23 mouse cellular contexts compared by ENCODE assay signal in genomic region chr16:85008866-85009645, GRCm38 (mm10).
DNase-seq lines count a peak whose midpoint lies in the region; ATAC-seq and TF ChIP-seq lines count a peak whose summit lies in the region.
"Had no signal": no experiment of that assay in that cellular context is flagged by ENCODE, and none has a peak within 500 bp of the region (broad histone marks: within the 10 kb centered on the region; RNA-seq: fewer than 3 reads in every experiment).

No protein-coding gene starts in this region.

- no peak for TF ChIP-seq CTCF in lung, embryonic 14.5 days (IDR thresholded peaks at IDR 0.05; ENCODE audit: low read depth)
- TF ChIP-seq CTCF in lung, adult 2 months (IDR thresholded peaks at IDR 0.05; ENCODE audit: insufficient read depth, low read length) = no peak
- no peak for TF ChIP-seq CTCF in testis, adult 2 months (IDR thresholded peaks at IDR 0.05; ENCODE audit: control insufficient read depth, insufficient read depth, insufficient replicate concordance, low read depth, low read length)

- no peaks in the 10 kb centered on the region for H3K27me3 ChIP-seq in lung, embryonic 14.5 days (ENCODE audit: insufficient read depth, low read length)
- no peaks in the 10 kb centered on the region for H3K27me3 ChIP-seq in testis, adult 2 months (ENCODE audit: control insufficient read depth, insufficient read depth, low read length)
- H3K27me3 ChIP-seq: embryonic facial prominence, embryonic 15.5 days; heart, embryonic 13.5 days had no signal

- H3K4me2 ChIP-seq in lung, embryonic 14.5 days = no peak overlapping the region
- H3K4me2 ChIP-seq: embryonic facial prominence, embryonic 15.5 days; heart, embryonic 13.5 days had no signal

- no peak overlapping the region for H3K4me3 ChIP-seq in lung, embryonic 14.5 days (ENCODE audit: low read depth, low read length)
- no peak overlapping the region for H3K4me3 ChIP-seq in lung, adult 2 months (replicated peaks; ENCODE audit: extremely low read depth, low read depth, low read length)
- H3K4me3 ChIP-seq in testis, adult 2 months (ENCODE audit: control insufficient read depth, low read depth, low read length) = no peak overlapping the region
- H3K4me3 ChIP-seq: embryonic facial prominence, embryonic 15.5 days; heart, embryonic 13.5 days had no signal

- H3K9me3 ChIP-seq in lung, embryonic 14.5 days (ENCODE audit: low read depth, low read length) = no peaks in the 10 kb centered on the region
- H3K9me3 ChIP-seq: embryonic facial prominence, embryonic 15.5 days; heart, embryonic 13.5 days had no signal

- 62% methylated on average over 9 of the region's 9 CpGs for WGBS in lung, embryonic 14.5 days
- WGBS in lung, adult 2 months = 66% methylated on average over 9 of the region's 9 CpGs

- peaks cover 46% of the 10 kb centered on the region for H3K36me3 ChIP-seq in lung, embryonic 14.5 days (ENCODE audit: insufficient read depth)
- no peaks in the 10 kb centered on the region for H3K36me3 ChIP-seq in testis, adult 2 months (ENCODE audit: control insufficient read depth, insufficient read depth, low read length)

- no peak for TF ChIP-seq POLR2A in lung, adult 2 months (IDR thresholded peaks at IDR 0.05; ENCODE audit: borderline replicate concordance, extremely low read depth, low read depth, low read length)
- TF ChIP-seq POLR2A in testis, adult 2 months (IDR thresholded peaks at IDR 0.05; ENCODE audit: control insufficient read depth, low read depth, low read length) = no peak

- no peak for DNase-seq in frontal cortex, postnatal 14 days (ENCODE audit: low spot score in 2 of 2)
- DNase-seq in kidney, adult 9 months = peak; percentile 48
- no peak for DNase-seq in kidney, postnatal 10 days
- DNase-seq in lung, embryonic 14.5 days = peak; percentile 51
- no peak for DNase-seq in lung, adult 2 months
- no peak for DNase-seq in testis, postnatal 10 days (ENCODE audit: low spot score)
- DNase-seq: adrenal gland, postnatal 14 days; cerebellum, adult 11 months; cerebellum, adult 9-11 months; gastrocnemius, postnatal 14 days; heart, adult 18-20 months; heart, postnatal 36 days; layer of hippocampus, postnatal 36 days; lung, postnatal 4 days; right cerebral cortex, postnatal 25 days; thymus, postnatal 36 days had no signal

- no peaks in the 10 kb centered on the region for H3K4me1 ChIP-seq in lung, embryonic 14.5 days (ENCODE audit: insufficient read depth)
- no peaks in the 10 kb centered on the region for H3K4me1 ChIP-seq in lung, adult 2 months (ENCODE audit: control insufficient read depth, insufficient read depth, low read length)
- no peaks in the 10 kb centered on the region for H3K4me1 ChIP-seq in testis, adult 2 months (ENCODE audit: control insufficient read depth, insufficient read depth, low read length)
- H3K4me1 ChIP-seq: embryonic facial prominence, embryonic 15.5 days had no signal

- no peak overlapping the region for H3K27ac ChIP-seq in lung, embryonic 14.5 days (ENCODE audit: low read depth)
- H3K27ac ChIP-seq in testis, adult 2 months (ENCODE audit: control insufficient read depth, insufficient read depth, low read depth, low read length) = peak overlapping the region; percentile 70
- H3K27ac ChIP-seq: embryonic facial prominence, embryonic 15.5 days; heart, embryonic 13.5 days had no signal

- peak; percentile 45 for ATAC-seq in frontal cortex, adult (ENCODE audit: low TSS enrichment)
- ATAC-seq in lung, embryonic 14.5 days (ENCODE audit: insufficient read depth) = no peak
- ATAC-seq: forebrain, embryonic 14.5 days; hindbrain, embryonic 16.5 days; intestine, embryonic 16.5 days had no signal

- H3K9ac ChIP-seq in lung, embryonic 14.5 days = no peak overlapping the region
- H3K9ac ChIP-seq: embryonic facial prominence, embryonic 15.5 days; heart, embryonic 13.5 days had no signal

Comparison
In these comparisons a context has a peak if more than half of its experiments do, and no peak if none do; other contexts are left out.
1. DNase-seq: peak in kidney, adult 9 months (single experiment) and lung, embryonic 14.5 days (single experiment); none in frontal cortex, postnatal 14 days (0 of 2), kidney, postnatal 10 days (single experiment), lung, adult 2 months (single experiment) and testis, postnatal 10 days (single experiment).